Mouse (Mus musculus): Measurements from ENCODE around the gene Abcc10. TPM values are rescaled to one million over a fixed set of nuclear protein-coding genes. Genes with fewer than 3 reads are reported as not detected.

Gene Abcc10
- total and polyA plus RNA-seq, 3 experiments, result 1.1 to 4.1 (median 3.8) TPM

GRCm38 (mm10) chr17:46272058-46272457, 56.1 kb downstream of the Abcc10 start:
- TF ChIP-seq MAFK (IDR thresholded peaks at IDR 0.05; ENCODE audit: insufficient replicate concordance, low read length) (no peak), MXI1 (IDR thresholded peaks at IDR 0.05; ENCODE audit: low read depth, low read length) (no peak), E2F4 (IDR thresholded peaks at IDR 0.05; ENCODE audit: insufficient replicate concordance, low read depth, low read length) (no peak), CHD2 (IDR thresholded peaks at IDR 0.05; ENCODE audit: low read length) (no peak), KAT2A (IDR thresholded peaks at IDR 0.05; ENCODE audit: insufficient replicate concordance, low read length) (no peak), SMC3 (IDR thresholded peaks at IDR 0.05; ENCODE audit: low read depth, low read length) (no peak), ZKSCAN1 (IDR thresholded peaks at IDR 0.05; ENCODE audit: borderline replicate concordance, low read depth, low read length) (no peak), MAX (IDR thresholded peaks at IDR 0.05; ENCODE audit: low read length) (no peak), ZC3H11A (IDR thresholded peaks at IDR 0.05; ENCODE audit: low read depth, low read length) (no peak), CHD1 (IDR thresholded peaks at IDR 0.05; ENCODE audit: low read depth, low read length) (no peak)
- Histone ChIP-seq H3K27me3 (replicated peaks) (no peaks in the 10 kb centered on the region), H3K9ac (ENCODE audit: insufficient read depth, low read depth) (no peak overlapping the region), H3K36me3 (replicated peaks in 1 of 2; ENCODE audit: control insufficient read depth in 1 of 2, insufficient read depth in 1 of 2, low read length in 1 of 2) (peaks cover 43 to 90% of the 10 kb centered on the region in 2 experiments), H3K9me3 (replicated peaks; ENCODE audit: low read length) (no peaks in the 10 kb centered on the region), H3K4me1 (ENCODE audit: control insufficient read depth in 1 of 2, insufficient read depth in 2 of 2) (peaks cover 0 to 2% of the 10 kb centered on the region in 2 experiments; a peak in 2 of 4 replicates), H3K4me3 (replicated peaks in 1 of 3; ENCODE audit: low read depth in 2 of 3, low read length in 2 of 3, poor library complexity in 1 of 3) (no peak overlapping the region), H3K4me2 (ENCODE audit: insufficient read depth, low read depth, poor library complexity, severe bottlenecking) (no peak overlapping the region), H3K79me2 (replicated peaks; ENCODE audit: control insufficient read depth, extremely low read depth, insufficient read depth, poor library complexity, severe bottlenecking) (no peaks in the 10 kb centered on the region; the same call in 1 of the 2 replicates), H3K27ac (ENCODE audit: insufficient read depth, low read depth) (no peak overlapping the region)
- dilution Hi-C loops (cut with MboI; ENCODE audit: extremely low pct_ligation_motif_present, extremely low pct_unique_long_range_greater_than_20kb, low sequenced_read_pairs) (no loop called here), in situ Hi-C loops (cut with MboI; ENCODE audit: low pct_ligation_motif_present, low pct_unique_long_range_greater_than_20kb, low sequenced_read_pairs) (no loop called here)
- no peak for DNase-seq (ENCODE audit: extremely low read depth)

GRCm38 (mm10) chr17:46269771-46270534, 58.2 kb downstream of the Abcc10 start:
- H3K79me2 ChIP-seq (replicated peaks; ENCODE audit: control insufficient read depth, extremely low read depth, insufficient read depth, poor library complexity, severe bottlenecking), result no peaks in the 10 kb centered on the region
- no peak for DNase-seq (ENCODE audit: extremely low read depth)
- TF ChIP-seq RCOR1 (conservative IDR thresholded peaks at IDR 0.05; ENCODE audit: low read depth, low read length), result no peak
- TF ChIP-seq MAZ (IDR thresholded peaks at IDR 0.05; ENCODE audit: low read depth, low read length), result no peak
- dilution Hi-C loops (cut with MboI; ENCODE audit: extremely low pct_ligation_motif_present, extremely low pct_unique_long_range_greater_than_20kb, low sequenced_read_pairs), result no loop called here
- H3K9me3 ChIP-seq (replicated peaks; ENCODE audit: low read length), result no peaks in the 10 kb centered on the region
- H3K27ac ChIP-seq (ENCODE audit: insufficient read depth, low read depth), result no peak overlapping the region
- peaks cover 0 to 2% of the 10 kb centered on the region in 2 experiments; a peak in 1 of 4 replicates for H3K4me1 ChIP-seq (ENCODE audit: control insufficient read depth in 1 of 2, insufficient read depth in 2 of 2)
- no peak overlapping the region for H3K4me2 ChIP-seq (ENCODE audit: insufficient read depth, low read depth, poor library complexity, severe bottlenecking)
- H3K36me3 ChIP-seq (replicated peaks in 1 of 2; ENCODE audit: control insufficient read depth in 1 of 2, insufficient read depth in 1 of 2, low read length in 1 of 2), result peaks cover 50 to 97% of the 10 kb centered on the region in 2 experiments
- in situ Hi-C loops (cut with MboI; ENCODE audit: low pct_ligation_motif_present, low pct_unique_long_range_greater_than_20kb, low sequenced_read_pairs), result loop anchor here (5.0 kb wide), 1 partner anchor 117 kb away; no protein-coding TSS in a partner anchor
- no peak overlapping the region for H3K4me3 ChIP-seq (replicated peaks in 1 of 3; ENCODE audit: low read depth in 2 of 3, low read length in 2 of 3, poor library complexity in 1 of 3)
- no peaks in the 10 kb centered on the region for H3K27me3 ChIP-seq (replicated peaks)
- H3K9ac ChIP-seq (ENCODE audit: insufficient read depth, low read depth), result no peak overlapping the region

All from CH12.LX (cell line).